Mouse (Mus musculus): Measurements from ENCODE around the gene Gpr157. TPM values are rescaled to one million over a fixed set of nuclear protein-coding genes. Genes with fewer than 3 reads are reported as not detected.

The Gpr157 gene
- polyA plus RNA-seq, 2 experiments from 2014 or later = 0.15 to 0.30 TPM

GRCm38 (mm10) chr4:150112867-150113266 lies 25.7 kb downstream of the Gpr157 start:
- peak; percentile 60 for ATAC-seq

- no peak for ATAC-seq
Observed at GRCm38 (mm10) chr4:150114505-150115061, 27.4 kb downstream of the Gpr157 start.

- no peak for ATAC-seq
Observed at GRCm38 (mm10) chr4:150117311-150117710, 30.1 kb downstream of the Gpr157 start.

GRCm38 (mm10) chr4:150118163-150118562 lies 31.0 kb downstream of the Gpr157 start:
- ATAC-seq = no peak

- ATAC-seq = no peak
Observed at GRCm38 (mm10) chr4:150119055-150119454, 31.9 kb downstream of the Gpr157 start, which contains the start of gene Slc2a5. Gene Slc2a5, plus strand, starts transcription at chr4:150119283.

GRCm38 (mm10) chr4:150119640-150120039 lies 32.5 kb downstream of the Gpr157 start:
- ATAC-seq = no peak

GRCm38 (mm10) chr4:150120173-150120833 lies 33.1 kb downstream of the Gpr157 start:
- no peak for ATAC-seq

GRCm38 (mm10) chr4:150121430-150121829 lies 34.3 kb downstream of the Gpr157 start:
- ATAC-seq = no peak

GRCm38 (mm10) chr4:150122476-150122875 lies 35.3 kb downstream of the Gpr157 start:
- no peak for ATAC-seq

- no peak for ATAC-seq
Observed at GRCm38 (mm10) chr4:150126373-150126772, 39.2 kb downstream of the Gpr157 start.

- ATAC-seq = no peak
Observed at GRCm38 (mm10) chr4:150127894-150128293, 40.7 kb downstream of the Gpr157 start.

GRCm38 (mm10) chr4:150128571-150128970 lies 41.4 kb downstream of the Gpr157 start:
- ATAC-seq = no peak

- ATAC-seq = no peak
Observed at GRCm38 (mm10) chr4:150130661-150131060, 43.5 kb downstream of the Gpr157 start.

GRCm38 (mm10) chr4:150132692-150133271 lies 45.6 kb downstream of the Gpr157 start:
- no peak for ATAC-seq

- no peak for ATAC-seq
Observed at GRCm38 (mm10) chr4:150135254-150135653, 48.1 kb downstream of the Gpr157 start.

- peak; percentile 51 for ATAC-seq
Observed at GRCm38 (mm10) chr4:150136693-150137092, 49.5 kb downstream of the Gpr157 start.

GRCm38 (mm10) chr4:150137368-150138083 lies 50.4 kb downstream of the Gpr157 start:
- no peak for ATAC-seq

GRCm38 (mm10) chr4:150138084-150138543 lies 50.9 kb downstream of the Gpr157 start:
- ATAC-seq = peak; percentile 68

- no peak for ATAC-seq
Observed at GRCm38 (mm10) chr4:150139090-150139489, 51.9 kb downstream of the Gpr157 start.

- ATAC-seq = no peak
Observed at GRCm38 (mm10) chr4:150140346-150140745, 53.2 kb downstream of the Gpr157 start.

GRCm38 (mm10) chr4:150144242-150144641 lies 57.1 kb downstream of the Gpr157 start:
- no peak for ATAC-seq

- ATAC-seq = no peak
Observed at GRCm38 (mm10) chr4:150146286-150146685, 59.1 kb downstream of the Gpr157 start.

GRCm38 (mm10) chr4:150151045-150151444 lies 63.9 kb downstream of the Gpr157 start:
- no peak for ATAC-seq
